Mouse (Mus musculus) small intestine, adult 2 months (tissue): ENCODE results near the gene Cacna1e. TPM values are rescaled to one million over a fixed set of nuclear protein-coding genes. Genes with fewer than 3 reads are reported as not detected.

Experiments
- H3K27ac ChIP-seq: fragments of 200-500 bp; 2 replicates; pipeline ENCODE4 v1.5.1; 2012; ENCODE audit warnings: low read depth, low read length, control low read depth, inconsistent platforms; ENCODE audit not compliant: insufficient read depth
- H3K27me3 ChIP-seq: fragments of 200-500 bp; 2 replicates; pipeline ENCODE4 v1.6.1; 2012; ENCODE audit warnings: mild to moderate bottlenecking, moderate library complexity, low read length, inconsistent platforms; ENCODE audit not compliant: control insufficient read depth, insufficient read depth
- H3K36me3 ChIP-seq: fragments of 200-500 bp; 2 replicates; pipeline ENCODE4 v1.6.1; 2012; ENCODE audit warnings: mild to moderate bottlenecking, low read length, control low read depth, inconsistent platforms; ENCODE audit not compliant: control insufficient read depth, insufficient read depth
- H3K4me1 ChIP-seq: fragments of 200-500 bp; 2 replicates; pipeline ENCODE4 v1.6.1; 2012; ENCODE audit warnings: low read length, inconsistent platforms, mixed read lengths; ENCODE audit not compliant: control insufficient read depth, insufficient read depth, insufficient read length
- H3K4me3 ChIP-seq: fragments of 200-500 bp; 2 replicates; pipeline ENCODE4 v1.5.1; 2012; ENCODE audit warnings: low read depth, mild to moderate bottlenecking, control low read depth, inconsistent platforms, low read length, moderate library complexity
- CTCF ChIP-seq: fragments of 200-500 bp; IDR thresholded peaks from 2 replicates; pipeline ENCODE4 v1.5.1; 2012; ENCODE audit warnings: low read depth, mild to moderate bottlenecking, control low read depth, inconsistent platforms, low read length, moderate library complexity, mixed read lengths; ENCODE audit not compliant: insufficient replicate concordance, insufficient read length; ENCODE audit errors: extremely low read depth
- POLR2A ChIP-seq: fragments of 200-500 bp; IDR thresholded peaks from 2 replicates; pipeline ENCODE4 v1.6.1; 2012; ENCODE audit warnings: low read depth, mild to moderate bottlenecking, control low read depth, inconsistent platforms, low read length, moderate library complexity
- WGBS: fragments of 180-500 bp; shearing (Covaris S2); methylation state at CpG from one replicate; pipeline ENCODE4 v1.1.7; 2018; 5-methylcytosine and 5-hydroxymethylcytosine counted together
- polyA plus RNA-seq: library from polyadenylated mRNA; depleted of rRNA; stranded (reverse); fragments of >200 nt; gene quantifications from 2 replicates; pipeline ENCODE4 v1.2.3, GENCODE M21; 2012

Cacna1e gene
- polyA plus RNA-seq, 1 experiment: 0.76 TPM

DNA sequence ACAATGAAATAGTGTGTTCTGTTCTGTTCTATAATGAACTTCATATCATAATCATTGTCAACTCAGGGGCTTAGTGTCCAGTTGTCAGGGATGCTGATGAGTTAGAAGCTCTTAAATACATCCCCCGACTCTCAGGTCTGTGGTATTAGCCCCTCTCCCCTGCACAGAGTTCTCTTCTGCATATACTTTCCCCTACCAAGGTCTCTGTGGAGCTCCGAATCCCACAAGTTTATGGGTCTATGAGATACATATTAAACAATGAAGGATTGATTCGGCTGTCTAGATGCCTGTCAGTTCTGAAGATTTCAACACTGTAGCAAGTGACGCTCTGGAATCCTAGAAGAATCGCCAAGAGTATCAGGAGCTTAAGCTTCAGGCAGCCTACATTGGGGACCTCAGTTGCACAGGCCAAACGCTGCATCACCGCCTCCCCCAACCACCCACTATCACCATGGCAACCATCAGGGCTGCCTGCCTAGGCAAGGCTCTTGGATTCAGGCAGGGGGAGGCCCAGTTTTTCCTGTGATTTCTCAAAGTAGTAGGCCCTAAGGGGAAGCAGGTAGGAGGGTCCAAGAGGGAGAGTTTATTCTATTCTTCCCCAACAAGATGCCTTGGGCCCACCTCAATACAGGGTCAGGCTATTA is 223.0 kb downstream of the Cacna1e start:
- 63% methylated on average over 7 of the region's 7 CpGs for WGBS
- TF ChIP-seq CTCF: no peak
- no peaks in the 10 kb centered on the region for H3K27me3 ChIP-seq
- H3K36me3 ChIP-seq: no peaks in the 10 kb centered on the region
- H3K4me3 ChIP-seq: no peak overlapping the region
- H3K4me1 ChIP-seq: no peaks in the 10 kb centered on the region
- no peak overlapping the region for H3K27ac ChIP-seq

DNA sequence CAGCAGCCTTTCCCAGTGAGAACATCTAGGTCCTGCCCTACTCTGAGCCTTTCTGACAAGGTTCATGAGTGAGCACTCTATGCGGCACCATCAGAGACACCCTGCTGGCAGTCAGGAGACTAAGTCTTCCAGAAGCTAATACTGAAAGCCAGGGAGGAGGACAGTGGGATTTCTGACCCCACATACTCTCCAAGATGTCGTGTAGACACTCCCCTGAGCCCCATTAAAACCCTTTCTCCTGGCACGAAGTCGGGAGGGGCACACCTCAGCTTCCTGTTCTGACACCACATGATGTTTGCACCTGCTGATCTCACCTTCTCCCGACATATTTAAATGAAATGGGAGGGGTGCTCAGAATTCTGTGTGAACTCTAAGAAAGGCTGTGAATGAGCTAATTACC is 226.9 kb downstream of the Cacna1e start:
- 40% methylated on average over 5 of the region's 5 CpGs for WGBS
- H3K27ac ChIP-seq: no peak overlapping the region
- H3K36me3 ChIP-seq: no peaks in the 10 kb centered on the region
- no peaks in the 10 kb centered on the region for H3K4me1 ChIP-seq
- no peak overlapping the region for H3K4me3 ChIP-seq
- H3K27me3 ChIP-seq: no peaks in the 10 kb centered on the region
- no peak for TF ChIP-seq CTCF
- no peak for TF ChIP-seq POLR2A

DNA sequence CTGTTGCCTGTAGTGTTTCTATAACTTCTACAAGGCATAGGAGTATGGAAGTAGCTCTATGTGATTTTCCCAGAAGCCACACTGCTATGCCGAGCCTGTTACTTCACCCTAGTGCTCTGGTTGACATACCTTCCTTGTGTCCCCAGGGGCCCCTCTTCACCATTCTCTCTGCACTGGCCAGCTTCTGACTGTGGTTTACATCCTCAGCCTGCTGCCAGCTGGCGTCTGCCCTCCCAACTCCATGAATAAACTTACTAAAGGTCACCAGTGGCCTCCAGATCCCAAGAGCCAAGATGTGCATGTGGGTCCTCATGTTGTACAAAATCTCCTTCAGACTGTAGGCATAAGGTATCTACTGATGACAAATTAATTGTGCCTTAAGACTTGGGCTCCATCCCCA is 230.3 kb downstream of the Cacna1e start:
- TF ChIP-seq POLR2A (no peak), CTCF (no peak)
- no peak overlapping the region for H3K4me3 ChIP-seq
- 69% methylated on average over 2 of the region's 2 CpGs for WGBS
- no peaks in the 10 kb centered on the region for H3K27me3 ChIP-seq
- no peaks in the 10 kb centered on the region for H3K4me1 ChIP-seq
- H3K27ac ChIP-seq: no peak overlapping the region
- H3K36me3 ChIP-seq: no peaks in the 10 kb centered on the region

DNA sequence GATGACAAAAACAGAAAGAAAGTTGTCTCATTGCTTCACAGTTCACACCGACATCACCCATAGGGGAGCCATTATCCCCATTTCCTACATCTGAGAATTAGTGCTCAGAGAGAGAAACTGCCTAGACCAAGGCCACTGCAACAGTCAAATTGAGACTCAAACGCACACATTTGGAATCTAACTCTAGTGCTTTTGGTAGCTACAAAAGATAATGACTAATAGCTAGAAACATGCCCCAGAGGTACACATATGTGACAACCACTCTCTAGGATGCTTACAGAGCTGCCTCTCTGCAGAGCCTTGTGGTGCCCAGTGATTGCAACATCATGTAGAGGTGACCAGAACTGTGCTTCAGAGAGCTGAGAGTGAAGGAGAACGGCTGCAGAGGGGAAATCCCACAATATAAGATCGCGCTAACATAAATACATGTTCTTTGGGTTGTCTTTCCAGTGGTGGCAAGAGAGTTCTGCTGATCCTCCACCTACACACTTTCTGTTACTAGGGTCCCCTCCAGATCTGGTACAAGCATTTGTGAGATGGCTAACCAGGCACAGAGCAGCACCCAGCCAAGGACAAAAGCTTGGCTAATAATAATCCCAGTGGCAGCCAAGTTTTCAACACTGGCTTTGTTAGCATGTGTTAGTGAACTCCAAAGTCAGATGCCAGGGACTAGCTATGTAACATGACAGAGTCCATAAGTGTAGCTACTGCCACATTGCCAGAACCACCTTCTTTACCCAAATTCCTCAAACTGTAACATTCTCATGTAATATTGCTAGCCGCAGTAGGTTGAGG is 237.9 kb downstream of the Cacna1e start:
- H3K36me3 ChIP-seq: no peaks in the 10 kb centered on the region
- TF ChIP-seq POLR2A (no peak), CTCF (no peak)
- no peak overlapping the region for H3K27ac ChIP-seq
- H3K4me1 ChIP-seq: no peaks in the 10 kb centered on the region
- H3K27me3 ChIP-seq: no peaks in the 10 kb centered on the region
- H3K4me3 ChIP-seq: no peak overlapping the region
- WGBS: 85% methylated on average over 6 of the region's 6 CpGs

DNA sequence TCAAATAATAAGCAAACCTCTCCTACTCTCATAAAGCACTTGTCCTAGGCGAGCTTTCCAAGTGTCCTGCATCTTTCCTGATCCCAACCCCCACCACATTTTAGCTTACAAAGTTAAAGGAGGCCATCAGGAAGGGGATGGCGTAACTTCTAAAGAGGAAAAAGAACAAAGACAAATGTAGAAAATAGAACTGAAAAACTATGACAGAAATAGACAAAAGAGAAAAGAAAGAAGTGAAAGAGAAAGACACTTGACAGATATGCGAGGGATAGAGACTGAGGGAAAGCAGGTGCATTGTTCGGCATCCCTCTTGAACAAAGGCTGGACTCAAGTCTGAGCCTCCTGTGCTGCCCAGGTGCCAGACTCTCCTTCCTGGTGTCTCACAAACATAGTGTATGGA is 246.5 kb downstream of the Cacna1e start:
- WGBS: 67% methylated on average over 4 of the region's 4 CpGs
- TF ChIP-seq CTCF (no peak), POLR2A (no peak)
- Histone ChIP-seq H3K4me1 (no peaks in the 10 kb centered on the region), H3K4me3 (no peak overlapping the region), H3K36me3 (no peaks in the 10 kb centered on the region), H3K27ac (no peak overlapping the region), H3K27me3 (no peaks in the 10 kb centered on the region)

DNA sequence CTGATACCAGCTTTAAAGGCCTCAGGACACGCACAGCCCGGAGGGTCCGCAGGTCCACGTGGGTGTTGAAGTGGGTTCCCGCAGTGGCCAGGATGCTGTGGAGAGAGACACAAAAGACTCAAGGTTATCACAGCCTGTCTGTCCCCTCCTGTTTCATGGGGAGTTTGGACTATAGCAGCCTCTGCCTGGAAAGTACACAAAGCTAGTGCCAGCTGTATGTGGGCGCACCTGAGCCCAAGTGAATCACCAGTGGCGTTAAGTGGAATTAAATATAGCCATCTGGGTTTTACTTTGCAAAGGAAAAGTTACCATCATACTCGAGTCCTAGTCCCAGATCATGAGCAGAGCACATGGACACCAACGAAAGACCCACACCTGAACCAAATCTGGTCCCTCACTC is 248.5 kb downstream of the Cacna1e start:
- H3K27me3 ChIP-seq: no peaks in the 10 kb centered on the region
- no peak overlapping the region for H3K4me3 ChIP-seq
- WGBS: 80% methylated on average over 9 of the region's 9 CpGs
- H3K36me3 ChIP-seq: no peaks in the 10 kb centered on the region
- no peak overlapping the region for H3K27ac ChIP-seq
- TF ChIP-seq POLR2A (no peak), CTCF (no peak)
- H3K4me1 ChIP-seq: no peaks in the 10 kb centered on the region

DNA sequence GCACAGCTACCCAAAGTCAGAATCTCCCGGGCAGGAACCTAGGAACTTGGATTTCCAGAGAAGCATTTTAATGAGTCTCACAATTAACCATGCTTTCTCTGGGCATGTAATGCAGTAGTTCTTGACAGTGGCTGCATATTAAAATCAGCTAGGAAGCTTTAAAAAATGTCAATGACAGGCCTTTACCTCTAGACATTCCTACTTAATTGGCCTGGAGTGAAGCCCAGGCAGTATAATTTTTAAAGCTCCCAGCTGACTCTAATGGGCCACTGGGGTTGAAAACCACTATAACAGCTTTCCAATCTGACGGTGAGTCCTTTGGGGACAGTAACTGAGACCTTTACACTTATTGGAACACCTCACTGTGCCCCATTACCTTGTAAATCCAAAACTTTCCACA is 251.4 kb downstream of the Cacna1e start:
- Histone ChIP-seq H3K4me1 (no peaks in the 10 kb centered on the region), H3K27ac (no peak overlapping the region), H3K4me3 (no peak overlapping the region), H3K36me3 (no peaks in the 10 kb centered on the region), H3K27me3 (no peaks in the 10 kb centered on the region)
- 83% methylated on average over 2 of the region's 2 CpGs for WGBS
- no peak for TF ChIP-seq CTCF
- no peak for TF ChIP-seq POLR2A
